In the genomic region with DNA sequence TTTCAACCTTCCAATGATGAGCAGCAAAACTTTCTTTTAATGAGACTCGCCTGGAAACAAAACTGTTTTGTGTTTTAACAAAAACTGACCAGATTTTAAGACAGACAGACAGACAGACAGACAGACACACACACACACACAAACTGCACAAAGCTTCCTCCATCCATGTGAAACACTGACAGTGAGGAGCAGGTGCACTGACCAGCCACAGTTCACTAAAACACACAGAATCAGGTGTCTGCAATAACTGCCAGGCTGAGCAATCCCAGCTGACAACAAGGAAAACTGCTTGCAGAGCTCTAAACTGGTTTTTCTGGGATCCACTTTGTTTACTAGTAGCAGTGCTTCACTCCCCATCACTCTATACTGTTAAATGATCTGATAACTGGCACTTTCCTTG, we compare ENCODE assay signal across 12 mouse cellular contexts.
DNase-seq lines count a peak whose midpoint lies in the region; ATAC-seq and TF ChIP-seq lines count a peak whose summit lies in the region.
"Had no signal": no experiment of that assay in that cellular context is flagged by ENCODE, and none has a peak within 500 bp of the region (broad histone marks: within the 10 kb centered on the region; RNA-seq: fewer than 3 reads in every experiment).

No protein-coding gene starts in this region.

- no peak overlapping the region for H3K4me2 ChIP-seq in heart, embryonic 11.5 days
- no peak overlapping the region for H3K4me2 ChIP-seq in kidney, embryonic 14.5 days (replicated peaks; ENCODE audit: low read depth, low read length)
- no peak overlapping the region for H3K4me2 ChIP-seq in midbrain, embryonic 14.5 days (ENCODE audit: low read length)
- no peak overlapping the region for H3K4me2 ChIP-seq in midbrain, postnatal 0 days (ENCODE audit: low read depth, low read length, poor library complexity, severe bottlenecking)
- H3K4me2 ChIP-seq: embryonic facial prominence, embryonic 13.5 days had no signal

- peak overlapping the region; percentile 41 for H3K27ac ChIP-seq in heart, embryonic 11.5 days (ENCODE audit: low read depth, low read length)
- 0 out of 2 replicates have a peak overlapping the region, but pooled peaks have one; percentile 30 for H3K27ac ChIP-seq in kidney, embryonic 14.5 days (ENCODE audit: low read depth, low read length)
- 0 out of 2 replicates have a peak overlapping the region, but pooled peaks have one; percentile 22 for H3K27ac ChIP-seq in midbrain, embryonic 14.5 days (replicated peaks; ENCODE audit: low read depth, low read length)
- no peak overlapping the region for H3K27ac ChIP-seq in midbrain, postnatal 0 days (ENCODE audit: low read depth, low read length)
- H3K27ac ChIP-seq: embryonic facial prominence, embryonic 13.5 days; kidney, postnatal 0 days had no signal

- H3K9me3 ChIP-seq in heart, embryonic 11.5 days (replicated peaks; ENCODE audit: control insufficient read depth, low read length) = no peaks in the 10 kb centered on the region
- no peaks in the 10 kb centered on the region for H3K9me3 ChIP-seq in kidney, embryonic 14.5 days (ENCODE audit: control insufficient read depth, low read length)
- H3K9me3 ChIP-seq in midbrain, embryonic 14.5 days (ENCODE audit: control insufficient read depth, low read length) = no peaks in the 10 kb centered on the region
- H3K9me3 ChIP-seq in midbrain, postnatal 0 days (ENCODE audit: low read length) = no peaks in the 10 kb centered on the region
- H3K9me3 ChIP-seq: embryonic facial prominence, embryonic 13.5 days had no signal

- no peaks in the 10 kb centered on the region for H3K27me3 ChIP-seq in heart, embryonic 11.5 days (ENCODE audit: control insufficient read depth, insufficient read depth, low read length)
- H3K27me3 ChIP-seq in kidney, embryonic 14.5 days (ENCODE audit: control insufficient read depth, insufficient read depth, low read length) = no peaks in the 10 kb centered on the region
- no peaks in the 10 kb centered on the region for H3K27me3 ChIP-seq in midbrain, embryonic 14.5 days (ENCODE audit: control insufficient read depth, insufficient read depth, low read length)
- no peaks in the 10 kb centered on the region for H3K27me3 ChIP-seq in midbrain, postnatal 0 days (ENCODE audit: insufficient read depth, low read length)
- H3K27me3 ChIP-seq: embryonic facial prominence, embryonic 13.5 days had no signal

- no peak overlapping the region for H3K4me3 ChIP-seq in heart, embryonic 11.5 days (ENCODE audit: low read depth, low read length)
- no peak overlapping the region for H3K4me3 ChIP-seq in kidney, embryonic 14.5 days (ENCODE audit: low read length)
- no peak overlapping the region for H3K4me3 ChIP-seq in midbrain, embryonic 14.5 days (replicated peaks; ENCODE audit: low read depth, low read length)
- H3K4me3 ChIP-seq in midbrain, postnatal 0 days (ENCODE audit: low read depth, low read length) = no peak overlapping the region
- H3K4me3 ChIP-seq: embryonic facial prominence, embryonic 13.5 days had no signal

- TF ChIP-seq CTCF in midbrain, postnatal 0 days (IDR thresholded peaks at IDR 0.05) = no peak

- ATAC-seq in heart, embryonic 11.5 days (replicated peaks; ENCODE audit: insufficient number of reproducible peaks, low FRiP score, low TSS enrichment) = no peak
- ATAC-seq in kidney, embryonic 14.5 days (ENCODE audit: low FRiP score, low TSS enrichment) = no peak
- no peak for ATAC-seq in midbrain, embryonic 14.5 days (ENCODE audit: low FRiP score, low TSS enrichment)
- ATAC-seq in midbrain, postnatal 0 days (ENCODE audit: low FRiP score) = no peak

- WGBS in heart, embryonic 11.5 days (ENCODE audit: insufficient replicate concordance) = 65% methylated on average over 1 of the region's 1 CpGs
- WGBS in kidney, embryonic 14.5 days = 77% methylated on average over 1 of the region's 1 CpGs
- 83% methylated on average over 1 of the region's 1 CpGs for WGBS in midbrain, embryonic 14.5 days
- 62% methylated on average over 1 of the region's 1 CpGs for WGBS in midbrain, postnatal 0 days

- no peak overlapping the region for H3K9ac ChIP-seq in heart, embryonic 11.5 days (ENCODE audit: low read depth, low read length)
- H3K9ac ChIP-seq in kidney, embryonic 14.5 days (ENCODE audit: low read depth, low read length) = no peak overlapping the region
- H3K9ac ChIP-seq in midbrain, embryonic 14.5 days (replicated peaks; ENCODE audit: low read length) = no peak overlapping the region
- no peak overlapping the region for H3K9ac ChIP-seq in midbrain, postnatal 0 days (replicated peaks; ENCODE audit: low read length, poor library complexity, severe bottlenecking)
- H3K9ac ChIP-seq: embryonic facial prominence, embryonic 13.5 days had no signal

- peaks cover 31% of the 10 kb centered on the region for H3K4me1 ChIP-seq in heart, embryonic 11.5 days (ENCODE audit: control insufficient read depth, insufficient read depth, low read length)
- H3K4me1 ChIP-seq in kidney, embryonic 14.5 days (ENCODE audit: control insufficient read depth, insufficient read depth, low read length) = peaks cover 24% of the 10 kb centered on the region
- no peaks in the 10 kb centered on the region for H3K4me1 ChIP-seq in midbrain, embryonic 14.5 days (ENCODE audit: control insufficient read depth, insufficient read depth, low read length)
- peaks cover 10% of the 10 kb centered on the region; the same call in 1 of the 2 replicates for H3K4me1 ChIP-seq in midbrain, postnatal 0 days (ENCODE audit: insufficient read depth, low read length)

- H3K36me3 ChIP-seq in heart, embryonic 11.5 days (ENCODE audit: control insufficient read depth, insufficient read depth, low read length) = no peaks in the 10 kb centered on the region
- no peaks in the 10 kb centered on the region for H3K36me3 ChIP-seq in kidney, embryonic 14.5 days (ENCODE audit: control insufficient read depth, insufficient read depth, low read length)
- no peaks in the 10 kb centered on the region for H3K36me3 ChIP-seq in midbrain, embryonic 14.5 days (ENCODE audit: control insufficient read depth, insufficient read depth, low read length)
- no peaks in the 10 kb centered on the region for H3K36me3 ChIP-seq in midbrain, postnatal 0 days (ENCODE audit: insufficient read depth, low read length)
- H3K36me3 ChIP-seq: embryonic facial prominence, embryonic 13.5 days had no signal

- no peak for DNase-seq in heart, adult 18-20 months
- DNase-seq in kidney, adult 11 months = no peak
- DNase-seq in midbrain, embryonic 14.5 days = no peak
- DNase-seq in midbrain, postnatal 0 days (ENCODE audit: low spot score) = no peak
- no peak for DNase-seq in ovary, postnatal 36 days (ENCODE audit: low spot score)
- DNase-seq: cerebellum, adult 2 months; liver; lung, adult 2 months had no signal
